Comparison of ENCODE assay signal across 26 mouse cellular contexts in genomic region chr6:129547277-129547676, GRCm38 (mm10). TPM values are rescaled to one million over a fixed set of nuclear protein-coding genes. Genes with fewer than 3 reads are reported as not detected.
A peak's percentile ranks its signal among the peaks of the same experiment; 100 is the strongest.
DNase-seq lines count a peak whose midpoint lies in the region; ATAC-seq and TF ChIP-seq lines count a peak whose summit lies in the region.
"Had no signal": no experiment of that assay in that cellular context is flagged by ENCODE, and none has a peak within 500 bp of the region (broad histone marks: within the 10 kb centered on the region; RNA-seq: fewer than 3 reads in every experiment).

No protein-coding gene starts in this region.

- peak; percentile 50 for ATAC-seq in CD4-positive, CD25-positive, alpha-beta regulatory T cell, adult 4 months
- no peak for ATAC-seq in forebrain, embryonic 12.5 days (ENCODE audit: low FRiP score)
- no peak for ATAC-seq in liver, postnatal 0 days
- ATAC-seq: forebrain, embryonic 13.5 days; forebrain, embryonic 15.5 days; forebrain, postnatal 0 days had no signal

- WGBS in forebrain, embryonic 12.5 days, result 76% methylated on average over 2 of the region's 2 CpGs
- WGBS in liver, postnatal 0 days (ENCODE audit: insufficient replicate concordance), result 80% methylated on average over 2 of the region's 2 CpGs

- no peaks in the 10 kb centered on the region for H3K79me2 ChIP-seq in MEL (ENCODE audit: control insufficient read depth, insufficient read depth, low read length, poor library complexity)

- H3K4me2 ChIP-seq in forebrain, embryonic 12.5 days, result no peak overlapping the region
- no peak overlapping the region for H3K4me2 ChIP-seq in liver, postnatal 0 days (ENCODE audit: low read depth, low read length)
- H3K4me2 ChIP-seq: embryonic facial prominence, embryonic 13.5 days; embryonic facial prominence, embryonic 15.5 days; forebrain, embryonic 13.5 days; forebrain, embryonic 15.5 days had no signal

- no peaks in the 10 kb centered on the region for H3K9me3 ChIP-seq in MEL (replicated peaks; ENCODE audit: insufficient read depth, low read length)
- no peaks in the 10 kb centered on the region for H3K9me3 ChIP-seq in forebrain, embryonic 12.5 days
- H3K9me3 ChIP-seq in liver, postnatal 0 days (ENCODE audit: low read length), result no peaks in the 10 kb centered on the region
- H3K9me3 ChIP-seq: embryonic facial prominence, embryonic 13.5 days; embryonic facial prominence, embryonic 15.5 days; forebrain, embryonic 10.5 days; forebrain, embryonic 13.5 days; forebrain, embryonic 15.5 days; G1E had no signal

- TF ChIP-seq EP300 in MEL (IDR thresholded peaks at IDR 0.05; ENCODE audit: low read depth in 1 of 2, low read length in 2 of 2), result no peak
- no peak for TF ChIP-seq EP300 in liver, postnatal 0 days (IDR thresholded peaks at IDR 0.05; ENCODE audit: low read depth)

- no peak for TF ChIP-seq POLR2A in MEL (IDR thresholded peaks at IDR 0.05; ENCODE audit: control insufficient read depth in 1 of 2, insufficient read depth in 1 of 2, low read depth in 1 of 2, low read length in 2 of 2, poor library complexity in 1 of 2)

- H3K4me3 ChIP-seq in MEL (ENCODE audit: control insufficient read depth in 1 of 2, insufficient read depth in 1 of 2, low read depth in 2 of 2, low read length in 2 of 2), result no peak overlapping the region
- H3K4me3 ChIP-seq in forebrain, embryonic 12.5 days (replicated peaks), result no peak overlapping the region
- H3K4me3 ChIP-seq in liver, postnatal 0 days (ENCODE audit: low read depth, low read length), result no peak overlapping the region
- H3K4me3 ChIP-seq: embryonic facial prominence, embryonic 13.5 days; embryonic facial prominence, embryonic 15.5 days; erythroblast, embryonic 14.5 days; forebrain, embryonic 10.5 days; forebrain, embryonic 13.5 days; forebrain, embryonic 15.5 days had no signal

- no peak overlapping the region for H3K9ac ChIP-seq in MEL (ENCODE audit: control insufficient read depth, low read depth, low read length, poor library complexity, severe bottlenecking)
- no peak overlapping the region for H3K9ac ChIP-seq in forebrain, embryonic 12.5 days
- no peak overlapping the region for H3K9ac ChIP-seq in liver, postnatal 0 days (replicated peaks)
- H3K9ac ChIP-seq: embryonic facial prominence, embryonic 13.5 days; embryonic facial prominence, embryonic 15.5 days; forebrain, embryonic 13.5 days; forebrain, embryonic 15.5 days; forebrain, postnatal 0 days had no signal

- no peak for TF ChIP-seq CTCF in MEL (IDR thresholded peaks at IDR 0.05 in 2 of 3, conservative IDR thresholded peaks at IDR 0.05 in 1 of 3; ENCODE audit: control insufficient read depth in 1 of 3, insufficient read depth in 1 of 3, low read depth in 2 of 3, low read length in 3 of 3, poor library complexity in 1 of 3, severe bottlenecking in 1 of 3)
- no peak for TF ChIP-seq CTCF in liver, postnatal 0 days (IDR thresholded peaks at IDR 0.05; ENCODE audit: low read depth)

- no peak for TF ChIP-seq RAD21 in MEL (IDR thresholded peaks at IDR 0.05; ENCODE audit: low read depth, low read length)

- peaks cover 0 to under 1% of the 10 kb centered on the region in 2 experiments; a peak in 2 of 4 replicates for H3K36me3 ChIP-seq in MEL (ENCODE audit: control insufficient read depth in 1 of 2, insufficient read depth in 2 of 2, low read length in 2 of 2)
- H3K36me3 ChIP-seq in splenic B cell, adult 2 months (ENCODE audit: control insufficient read depth, insufficient read depth, low read length, poor library complexity, severe bottlenecking), result no peaks in the 10 kb centered on the region
- peaks cover 5% of the 10 kb centered on the region; the same call in 1 of the 2 replicates for H3K36me3 ChIP-seq in forebrain, embryonic 12.5 days (replicated peaks)
- H3K36me3 ChIP-seq in liver, postnatal 0 days (replicated peaks; ENCODE audit: insufficient read depth, low read length), result no peaks in the 10 kb centered on the region
- H3K36me3 ChIP-seq: embryonic facial prominence, embryonic 13.5 days; embryonic facial prominence, embryonic 15.5 days; forebrain, embryonic 10.5 days had no signal

- H3K27ac ChIP-seq in MEL (ENCODE audit: control insufficient read depth, low read depth, low read length), result no peak overlapping the region
- H3K27ac ChIP-seq in forebrain, embryonic 12.5 days, result no peak overlapping the region
- no peak overlapping the region for H3K27ac ChIP-seq in liver, postnatal 0 days (ENCODE audit: low read depth)
- H3K27ac ChIP-seq: embryonic facial prominence, embryonic 13.5 days; embryonic facial prominence, embryonic 15.5 days; forebrain, embryonic 10.5 days; forebrain, embryonic 13.5 days; forebrain, embryonic 15.5 days had no signal

- no peaks in the 10 kb centered on the region for H3K27me3 ChIP-seq in MEL (ENCODE audit: control insufficient read depth in 1 of 2, insufficient read depth in 2 of 2, low read length in 2 of 2)
- H3K27me3 ChIP-seq in splenic B cell, adult 2 months (ENCODE audit: control insufficient read depth, insufficient read depth, low read length, poor library complexity, severe bottlenecking), result no peaks in the 10 kb centered on the region
- H3K27me3 ChIP-seq in forebrain, embryonic 12.5 days, result no peaks in the 10 kb centered on the region
- H3K27me3 ChIP-seq in liver, postnatal 0 days (ENCODE audit: insufficient read depth, low read length), result no peaks in the 10 kb centered on the region
- H3K27me3 ChIP-seq: embryonic facial prominence, embryonic 13.5 days; embryonic facial prominence, embryonic 15.5 days; forebrain, embryonic 13.5 days; forebrain, embryonic 15.5 days had no signal

- peaks cover 0 to 2% of the 10 kb centered on the region in 2 experiments; a peak in 1 of 4 replicates for H3K4me1 ChIP-seq in MEL (ENCODE audit: control insufficient read depth in 1 of 2, insufficient read depth in 2 of 2, low read length in 2 of 2)
- H3K4me1 ChIP-seq in forebrain, embryonic 12.5 days, result no peaks in the 10 kb centered on the region
- no peaks in the 10 kb centered on the region for H3K4me1 ChIP-seq in liver, postnatal 0 days (ENCODE audit: insufficient read depth)
- H3K4me1 ChIP-seq: embryonic facial prominence, embryonic 13.5 days; embryonic facial prominence, embryonic 15.5 days; forebrain, embryonic 10.5 days; forebrain, embryonic 15.5 days had no signal

- DNase-seq in MEL (ENCODE audit: low read depth, low spot score), result no peak
- peak; percentile 39 for DNase-seq in splenic B cell, adult 2 months (ENCODE audit: low read depth, low spot score)
- DNase-seq in right cerebral cortex, postnatal 14 days, result no peak
- no peak for DNase-seq in liver, postnatal 0 days
- DNase-seq: adrenal gland, adult 8-10 months; adrenal gland, postnatal 14 days; adrenal gland, postnatal 36 days; cerebellum, adult 11-12 months; cerebellum, adult 2 months; cerebellum, adult 9-10 months; cerebellum, postnatal 10 days; cerebellum, postnatal 25 days; embryo, embryonic 11 days; forebrain, postnatal 0 days had no signal

TF ChIP-seq in MEL, 35 proteins besides CTCF, POLR2A, EP300 and RAD21:
- TF ChIP-seq USF1 (IDR thresholded peaks at IDR 0.05; ENCODE audit: low read depth, low read length), result peak; percentile 83
- TF ChIP-seq POLR2AphosphoS2 (IDR thresholded peaks at IDR 0.05; ENCODE audit: low read length), result no peak
- peak in 1 of 2 experiments; percentile 56; a peak in 1 of 4 replicates for TF ChIP-seq USF2 (IDR thresholded peaks at IDR 0.05; ENCODE audit: borderline replicate concordance in 1 of 2, insufficient read depth in 1 of 2, low read depth in 1 of 2, low read length in 2 of 2)

RNA-seq across cellular contexts. Expression of gene Gabarapl1, which starts 14.3 kb away (rescaled TPM):
- polyA plus RNA-seq in CD4-positive, CD25-positive, alpha-beta regulatory T cell, adult 4 months (2017; shearing (Covaris generic)), result 10 to 100 TPM in 1 of 2 experiments, 1 to 10 TPM in 1; 6.9 to 13.7 TPM
- 61.3 and 65.7 TPM in 2 replicates for total RNA-seq in MEL (2012; rRNA removed)
- 10 to 100 TPM in 1 of 2 experiments, not detected in 1; 99.5 TPM for polyA plus RNA-seq in MEL (2012; ENCODE audit: insufficient read depth in 1 of 2, insufficient read length in 2 of 2, low read depth in 1 of 2, low replicate concordance in 2 of 2, missing spikeins in 1 of 2)
- 83.6 and 97.2 TPM in 2 replicates for polyA plus RNA-seq in forebrain, embryonic 12.5 days (2016; fragmentation: Nextera tagmentation; extraction: Ambion mirVana)
- polyA plus RNA-seq in liver, postnatal 0 days (2015; fragmentation: Nextera tagmentation; extraction: Ambion mirVana), result 37.3 and 38.5 TPM in 2 replicates

RNA-seq across cellular contexts. Expression of gene Klre1, which starts 30.4 kb away (rescaled TPM):
- polyA plus RNA-seq in CD4-positive, CD25-positive, alpha-beta regulatory T cell, adult 4 months (2017; shearing (Covaris generic)), result under 1 TPM in 1 of 2 experiments, not detected in 1; 0.35 TPM
- total RNA-seq in MEL (2012; rRNA removed), result not detected in 2 replicates
- polyA plus RNA-seq in MEL (2012; ENCODE audit: insufficient read depth in 1 of 2, insufficient read length in 2 of 2, low read depth in 1 of 2, low replicate concordance in 2 of 2, missing spikeins in 1 of 2), result not detected
- not detected in 2 replicates for polyA plus RNA-seq in forebrain, embryonic 12.5 days (2016; fragmentation: Nextera tagmentation; extraction: Ambion mirVana)
- 0.45 and 0.60 TPM in 2 replicates for polyA plus RNA-seq in liver, postnatal 0 days (2015; fragmentation: Nextera tagmentation; extraction: Ambion mirVana)
- total RNA-seq: adrenal gland, postnatal 14 days; forebrain, postnatal 0 days had no signal
- polyA plus RNA-seq: cerebellum, adult 2 months; embryonic facial prominence, embryonic 11.5 days; embryonic facial prominence, embryonic 13.5 days; embryonic facial prominence, embryonic 15.5 days; erythroblast, embryonic 14.5 days; forebrain, embryonic 10.5 days; forebrain, embryonic 13.5 days; forebrain, embryonic 15.5 days; forebrain, postnatal 0 days; G1E had no signal

RNA-seq across cellular contexts. Expression of gene Tmem52b, which starts 34.9 kb away (rescaled TPM):
- polyA plus RNA-seq in CD4-positive, CD25-positive, alpha-beta regulatory T cell, adult 4 months (2017; shearing (Covaris generic)), result not detected
- total RNA-seq in MEL (2012; rRNA removed), result not detected in 2 replicates
- polyA plus RNA-seq in MEL (2012; ENCODE audit: insufficient read depth in 1 of 2, insufficient read length in 2 of 2, low read depth in 1 of 2, low replicate concordance in 2 of 2, missing spikeins in 1 of 2), result not detected
- not detected in 2 replicates for polyA plus RNA-seq in forebrain, embryonic 12.5 days (2016; fragmentation: Nextera tagmentation; extraction: Ambion mirVana)
- not detected in 2 replicates for polyA plus RNA-seq in liver, postnatal 0 days (2015; fragmentation: Nextera tagmentation; extraction: Ambion mirVana)
- total RNA-seq: adrenal gland, adult 18-20 months; adrenal gland, adult 8-10 months; adrenal gland, postnatal 14 days; adrenal gland, postnatal 36 days; forebrain, postnatal 0 days had no signal
- polyA plus RNA-seq: cerebellum, adult 2 months; cortical plate, adult 2 months; embryonic facial prominence, embryonic 11.5 days; embryonic facial prominence, embryonic 13.5 days; embryonic facial prominence, embryonic 15.5 days; erythroblast, embryonic 14.5 days; forebrain, embryonic 10.5 days; forebrain, embryonic 13.5 days; forebrain, embryonic 15.5 days; forebrain, postnatal 0 days; G1E had no signal

RNA-seq across cellular contexts. Expression of gene Olr1, which starts 40.3 kb away (rescaled TPM):
- under 1 TPM in 1 of 2 experiments, not detected in 1; 0.16 TPM for polyA plus RNA-seq in CD4-positive, CD25-positive, alpha-beta regulatory T cell, adult 4 months (2017; shearing (Covaris generic))
- total RNA-seq in MEL (2012; rRNA removed), result 0.03 TPM in 1 of 2 replicates, not detected in the other
- polyA plus RNA-seq in MEL (2012; ENCODE audit: insufficient read depth in 1 of 2, insufficient read length in 2 of 2, low read depth in 1 of 2, low replicate concordance in 2 of 2, missing spikeins in 1 of 2), result under 1 TPM in 1 of 2 experiments, not detected in 1; 0.06 TPM
- not detected in 2 replicates for polyA plus RNA-seq in forebrain, embryonic 12.5 days (2016; fragmentation: Nextera tagmentation; extraction: Ambion mirVana)
- 0.56 and 0.70 TPM in 2 replicates for polyA plus RNA-seq in liver, postnatal 0 days (2015; fragmentation: Nextera tagmentation; extraction: Ambion mirVana)
- total RNA-seq: adrenal gland, postnatal 14 days had no signal
- polyA plus RNA-seq: cerebellum, adult 2 months; cortical plate, adult 2 months; embryonic facial prominence, embryonic 13.5 days; embryonic facial prominence, embryonic 15.5 days; erythroblast, embryonic 14.5 days; forebrain, embryonic 10.5 days; forebrain, embryonic 13.5 days; forebrain, embryonic 15.5 days; forebrain, postnatal 0 days; G1E had no signal

RNA-seq across cellular contexts. Expression of gene Klrd1, which starts 44.3 kb away (rescaled TPM):
- polyA plus RNA-seq in CD4-positive, CD25-positive, alpha-beta regulatory T cell, adult 4 months (2017; shearing (Covaris generic)), result not detected
- total RNA-seq in MEL (2012; rRNA removed), result not detected in 2 replicates
- polyA plus RNA-seq in MEL (2012; ENCODE audit: insufficient read depth in 1 of 2, insufficient read length in 2 of 2, low read depth in 1 of 2, low replicate concordance in 2 of 2, missing spikeins in 1 of 2), result not detected
- not detected in 2 replicates for polyA plus RNA-seq in forebrain, embryonic 12.5 days (2016; fragmentation: Nextera tagmentation; extraction: Ambion mirVana)
- polyA plus RNA-seq in liver, postnatal 0 days (2015; fragmentation: Nextera tagmentation; extraction: Ambion mirVana), result 2.1 and 2.7 TPM in 2 replicates
- total RNA-seq: adrenal gland, postnatal 14 days; adrenal gland, postnatal 36 days; forebrain, postnatal 0 days; G1E had no signal
- polyA plus RNA-seq: cerebellum, adult 2 months; cortical plate, adult 2 months; embryonic facial prominence, embryonic 11.5 days; embryonic facial prominence, embryonic 13.5 days; erythroblast, embryonic 14.5 days; forebrain, embryonic 10.5 days; forebrain, embryonic 13.5 days; forebrain, embryonic 15.5 days; forebrain, postnatal 0 days; G1E had no signal
